Mouse (Mus musculus) CD8-positive naive resting alpha-beta T cell, adult 57 days (primary cell): ENCODE data around the gene Shisa8. TPM values are rescaled to one million over a fixed set of nuclear protein-coding genes. Genes with fewer than 3 reads are reported as not detected.

Experiments used
- total RNA-seq: library from RNA; stranded (reverse); gene quantifications from one replicate; pipeline ENCODE4 v1.2.4, GENCODE M21; 2023

The Shisa8 gene
- total RNA-seq = 0.77 TPM

DNA sequence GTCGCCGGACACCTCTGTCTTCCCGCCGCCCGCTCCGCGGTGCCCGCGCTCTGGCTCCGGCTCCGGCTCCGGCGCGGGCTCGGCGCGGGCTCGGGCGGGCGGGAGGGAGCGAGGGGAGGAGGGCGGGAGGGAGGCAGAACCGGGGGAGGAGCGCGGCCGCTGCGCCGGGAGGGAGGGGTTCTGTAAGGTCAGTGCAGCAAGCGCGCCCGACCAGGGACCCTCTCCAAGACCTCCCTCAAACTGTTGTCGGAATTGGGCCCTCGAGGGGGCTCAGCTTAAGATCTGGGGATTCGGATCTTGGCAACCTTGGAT lies at the start of gene Shisa8:
TSS of gene Shisa8 (minus strand) at position 64 of the 312 bp plus-strand sequence.

DNA sequence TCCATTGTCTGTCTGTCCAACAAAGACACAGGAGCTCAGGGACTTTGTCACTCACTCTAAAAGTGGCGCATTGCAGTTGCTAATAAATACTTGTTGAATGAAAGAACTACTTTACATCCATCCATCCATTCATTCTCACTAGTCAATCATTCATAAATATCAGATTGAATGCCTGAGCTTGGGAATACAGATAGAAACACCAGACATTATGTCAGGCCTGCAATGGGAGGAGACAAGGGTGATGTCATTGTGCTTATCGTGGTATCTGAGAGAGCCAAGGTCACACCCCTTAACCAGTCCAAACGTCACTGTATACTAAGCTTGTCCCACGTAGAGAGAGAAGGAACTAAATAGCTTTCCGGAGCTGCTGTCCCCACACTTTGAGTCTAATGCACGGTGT lies 39.5 kb upstream of the Shisa8 start, which contains the start of gene 1500009C09Rik:
TSS of gene 1500009C09Rik (plus strand) at position 301 of the 400 bp plus-strand sequence.

DNA sequence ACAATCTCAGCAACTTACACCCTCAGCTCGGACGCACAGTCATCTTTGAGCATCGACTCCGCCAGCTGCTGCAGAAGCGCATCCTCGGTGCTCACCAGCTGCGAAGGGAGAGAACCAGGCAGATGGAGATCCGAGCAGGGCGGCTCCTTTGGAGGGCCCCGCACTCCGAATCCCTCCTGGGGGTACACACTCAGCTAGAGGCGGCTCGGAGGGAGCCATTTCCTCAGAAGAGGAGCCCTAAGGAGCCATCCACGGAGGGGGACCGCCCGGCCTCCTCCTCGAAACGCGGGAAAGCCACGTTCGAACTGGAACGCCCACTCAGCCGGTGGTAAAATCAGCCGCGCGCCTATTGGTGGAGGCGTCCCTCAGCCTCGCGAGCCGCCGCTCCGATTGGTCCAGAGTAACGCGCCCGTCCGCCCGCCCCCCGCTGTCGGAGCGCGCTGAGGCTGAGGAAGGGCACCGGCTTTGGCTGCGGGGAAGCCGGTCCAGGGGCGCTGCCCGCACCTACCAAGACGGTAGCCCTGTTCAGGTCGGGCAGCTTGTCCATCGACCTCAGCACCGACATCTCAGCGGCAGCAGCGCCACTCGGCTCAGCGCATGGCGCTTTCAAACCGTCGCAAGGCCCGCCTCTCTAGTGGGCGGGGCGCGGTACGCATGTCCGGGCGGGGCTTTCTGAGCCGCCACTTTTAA lies 31.6 kb upstream of the Shisa8 start, which contains the start of gene Cenpm:
TSS of gene Cenpm (minus strand) at position 634 of the 690 bp plus-strand sequence.

DNA sequence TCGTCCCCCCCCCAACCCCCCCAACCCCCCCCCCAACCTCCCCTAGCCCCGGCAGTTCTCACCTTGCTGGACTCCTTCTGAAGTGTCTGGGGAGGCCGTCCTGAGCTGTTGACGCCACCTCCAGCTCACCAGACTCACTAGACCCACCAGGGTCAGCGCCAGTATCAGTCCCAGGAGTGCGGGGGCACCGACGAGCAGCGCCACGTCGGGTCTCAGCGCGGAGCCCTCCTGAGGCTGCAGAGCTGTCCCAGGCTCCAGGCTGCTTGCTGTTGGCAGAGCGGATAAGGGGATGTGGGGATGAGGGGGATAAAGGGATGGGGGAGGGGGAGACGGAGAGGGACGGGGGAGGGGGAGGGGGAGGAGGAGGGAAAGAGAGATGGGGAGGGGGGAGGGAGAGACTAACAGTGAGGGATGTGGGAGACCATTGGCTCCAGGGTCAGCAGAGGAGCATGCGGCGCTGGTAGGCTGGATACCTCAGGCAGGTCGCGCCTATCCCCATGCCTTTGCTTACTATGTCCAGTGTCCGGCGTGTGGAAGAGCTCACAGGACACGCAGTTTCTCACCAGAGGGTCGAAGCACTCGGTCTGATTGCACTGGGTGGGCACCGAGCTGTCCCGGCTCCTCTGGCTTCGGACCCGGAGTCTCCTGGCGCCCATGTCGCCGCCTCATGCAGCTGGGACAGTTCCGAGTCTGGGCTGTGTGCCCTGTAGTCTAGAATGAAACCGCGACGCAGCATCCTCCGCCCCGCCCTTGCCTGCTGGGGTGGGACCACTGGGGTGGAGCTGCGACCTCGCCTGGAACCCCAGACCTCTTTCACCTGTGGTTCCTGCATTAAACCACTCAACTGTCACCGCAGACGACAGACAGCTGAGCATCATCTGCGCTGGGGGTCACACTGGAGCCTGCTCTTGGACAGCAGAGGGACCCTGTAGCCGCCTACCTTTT lies 11.3 kb upstream of the Shisa8 start, which contains the start of gene Tnfrsf13c:
TSS of gene Tnfrsf13c (minus strand) at position 713 of the 945 bp plus-strand sequence.

Other genes starting within 250 kb of the Shisa8 start
- gene 1700029P11Rik, start 232.3 kb downstream of the Shisa8 start, total RNA-seq = not detected
- 31.4 TPM for gene Xrcc6, start 225.0 kb downstream of the Shisa8 start, total RNA-seq
- 27.8 TPM for gene Desi1, start 179.0 kb downstream of the Shisa8 start, total RNA-seq
- gene Snu13, start 165.2 kb downstream of the Shisa8 start, total RNA-seq = 94.0 TPM
- gene 4930407I10Rik, start 153.7 kb downstream of the Shisa8 start, total RNA-seq = not detected
- not detected for gene Mei1, start 142.8 kb downstream of the Shisa8 start, total RNA-seq
- gene Ccdc134, start 84.9 kb downstream of the Shisa8 start, total RNA-seq = 39.1 TPM
- 184 TPM for gene Srebf2, start 65.6 kb downstream of the Shisa8 start, total RNA-seq
- 15.5 TPM for gene Tnfrsf13c, start 11.6 kb upstream of the Shisa8 start, total RNA-seq
- 0.83 TPM for gene Cenpm, start 31.9 kb upstream of the Shisa8 start, total RNA-seq
- gene 1500009C09Rik, start 39.6 kb upstream of the Shisa8 start, total RNA-seq = not detected
- not detected for gene Sept3, start 62.1 kb upstream of the Shisa8 start, total RNA-seq
- gene Wbp2nl, start 86.1 kb upstream of the Shisa8 start, total RNA-seq = not detected
- 55.5 TPM for gene Naga, start 126.1 kb upstream of the Shisa8 start, total RNA-seq
- gene Pheta2, start 126.1 kb upstream of the Shisa8 start, total RNA-seq = 1.1 TPM
- 85.9 TPM for gene Smdt1, start 126.1 kb upstream of the Shisa8 start, total RNA-seq
- 128 TPM for gene Ndufa6, start 141.5 kb upstream of the Shisa8 start, total RNA-seq
- gene Cyp2d22, start 167.4 kb upstream of the Shisa8 start, total RNA-seq = 6.2 TPM
- not detected for gene Cyp2d11, start 181.2 kb upstream of the Shisa8 start, total RNA-seq
- gene Cyp2d10, start 194.4 kb upstream of the Shisa8 start, total RNA-seq = not detected
- gene Cyp2d9, start 220.6 kb upstream of the Shisa8 start, total RNA-seq = not detected